Mouse (Mus musculus) hindbrain, embryonic 16.5 days (tissue): ENCODE measurements around the gene Crnkl1. TPM values are rescaled to one million over a fixed set of nuclear protein-coding genes. Genes with fewer than 3 reads are reported as not detected.

Experiments
- ATAC-seq: fragments of 200-750 bp; cut with Nextera tagmentation; 2 replicates; pipeline ENCODE4 v1.8.0; 2017; ENCODE audit warnings: moderate TSS enrichment, moderate library complexity
- H3K27ac ChIP-seq: fragments of 300-500 bp; sonication (generic); 2 replicates; pipeline ENCODE4 v1.5.1; 2014; ENCODE audit warnings: low read depth, mild to moderate bottlenecking, control low read depth, low read length, moderate library complexity
- H3K27me3 ChIP-seq: fragments of 300-500 bp; sonication (generic); replicated peaks from 2 replicates; pipeline ENCODE4 v1.6.1; 2014; ENCODE audit warnings: low read length; ENCODE audit not compliant: control insufficient read depth, insufficient read depth
- H3K36me3 ChIP-seq: fragments of 300-500 bp; sonication (generic); 2 replicates; pipeline ENCODE4 v1.6.1; 2014; ENCODE audit warnings: mild to moderate bottlenecking, low read length, moderate library complexity, mixed read lengths; ENCODE audit not compliant: control insufficient read depth, insufficient read depth
- H3K4me1 ChIP-seq: fragments of 300-500 bp; sonication (generic); 2 replicates; pipeline ENCODE4 v1.6.1; 2014; ENCODE audit warnings: low read depth, low read length; ENCODE audit not compliant: control insufficient read depth, insufficient read depth
- H3K4me2 ChIP-seq: fragments of 300-500 bp; sonication (generic); 2 replicates; pipeline ENCODE4 v1.6.1; 2014; ENCODE audit warnings: mild to moderate bottlenecking, low read length, control low read depth, moderate library complexity
- H3K4me3 ChIP-seq: fragments of 300-500 bp; sonication (generic); 2 replicates; pipeline ENCODE4 v1.5.1; 2014; ENCODE audit warnings: mild to moderate bottlenecking, low read length, control low read depth, moderate library complexity
- H3K9ac ChIP-seq: fragments of 300-500 bp; sonication (generic); 2 replicates; pipeline ENCODE4 v1.6.1; 2014; ENCODE audit warnings: low read depth, mild to moderate bottlenecking, control low read depth, low read length, moderate library complexity
- H3K9me3 ChIP-seq: fragments of 300-500 bp; sonication (generic); 2 replicates; pipeline ENCODE4 v1.6.1; 2014; ENCODE audit warnings: mild to moderate bottlenecking, low read length, moderate library complexity; ENCODE audit not compliant: control insufficient read depth
- WGBS: fragments of 180-500 bp; shearing (Covaris S2); extraction: QIAGEN DNeasy Blood & Tissue Kit; methylation state at CpG from one replicate; pipeline ENCODE4 v1.1.7; 2014; 5-methylcytosine and 5-hydroxymethylcytosine counted together
- polyA plus RNA-seq: library from polyadenylated mRNA; unstranded; fragments of >200 nt; fragmentation: Nextera tagmentation; extraction: Ambion mirVana; gene quantifications from 2 replicates; pipeline ENCODE4 v1.2.1, GENCODE M21; 2015

Crnkl1 gene
- polyA plus RNA-seq, 1 experiment from 2014 or later: 18.3 TPM

DNA sequence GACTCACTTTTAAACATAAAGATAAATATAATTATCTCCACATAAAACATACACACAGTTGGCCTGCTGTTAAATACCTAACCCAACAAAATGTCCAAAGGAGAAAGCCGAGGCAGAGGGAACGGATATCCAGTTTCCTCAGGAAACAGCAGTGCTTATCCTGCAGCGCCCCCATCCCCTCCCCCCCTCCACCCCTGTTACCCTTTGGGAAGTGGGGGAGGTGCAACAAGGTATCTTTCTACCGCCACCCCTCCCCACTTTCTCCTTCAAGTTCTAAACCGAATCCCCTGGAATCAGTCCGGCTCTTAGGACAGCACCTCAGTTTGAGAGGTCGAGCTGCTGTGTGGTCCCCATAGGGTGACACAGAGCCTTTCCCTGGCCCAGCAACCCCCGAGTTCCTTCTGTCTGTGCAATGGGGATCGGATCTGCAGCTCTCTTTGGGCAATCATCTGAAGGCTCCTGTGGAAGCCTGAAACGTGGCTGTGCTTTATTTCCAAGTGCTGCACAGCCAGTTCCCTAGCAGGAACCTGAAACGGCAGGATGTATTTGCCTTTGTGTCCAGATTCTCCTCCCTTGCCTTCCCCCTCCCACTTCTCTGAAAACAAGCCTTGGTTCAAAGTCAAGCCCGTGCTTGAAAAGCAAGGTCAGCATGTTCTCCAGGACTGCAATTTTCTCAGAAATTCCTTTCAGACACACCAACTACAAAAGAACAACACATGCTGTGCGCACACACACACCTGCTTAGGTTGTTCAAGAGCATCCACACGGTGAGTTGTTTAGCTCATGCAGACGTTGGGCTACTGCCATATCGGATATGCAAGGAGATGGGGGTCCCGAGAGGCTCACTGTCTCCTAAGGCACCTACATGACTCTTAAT lies 50.5 kb downstream of the Crnkl1 start:
- H3K4me2 ChIP-seq: no peak overlapping the region
- no peaks in the 10 kb centered on the region for H3K27me3 ChIP-seq
- no peaks in the 10 kb centered on the region for H3K9me3 ChIP-seq
- H3K4me3 ChIP-seq: no peak overlapping the region
- no peak for ATAC-seq
- no peak overlapping the region for H3K27ac ChIP-seq
- WGBS: 47% methylated on average over 17 of the region's 17 CpGs
- H3K4me1 ChIP-seq: no peaks in the 10 kb centered on the region; the same call in 1 of the 2 replicates
- peaks cover 5% of the 10 kb centered on the region; the same call in 1 of the 2 replicates for H3K36me3 ChIP-seq
- H3K9ac ChIP-seq: no peak overlapping the region

DNA sequence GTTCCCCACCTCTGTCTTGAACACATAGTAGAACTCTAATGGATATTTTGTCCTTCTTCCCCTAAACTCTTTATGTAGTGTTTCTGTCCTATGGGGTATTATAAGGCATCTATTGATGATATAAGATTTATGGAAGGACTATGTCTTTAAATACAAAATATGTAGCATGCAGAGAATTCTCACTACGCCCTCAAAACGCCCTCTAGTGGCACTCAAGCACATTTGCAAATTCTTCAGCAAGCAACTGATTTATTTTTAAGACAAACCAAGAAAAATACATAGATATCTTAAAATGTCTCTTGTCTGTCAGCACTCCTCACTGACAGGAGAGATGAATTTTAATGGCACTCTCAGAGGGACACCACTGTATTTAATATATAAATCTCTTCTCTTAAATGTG lies 52.4 kb downstream of the Crnkl1 start:
- 22% methylated on average over 2 of the region's 2 CpGs for WGBS
- no peak overlapping the region for H3K27ac ChIP-seq
- peaks cover 10% of the 10 kb centered on the region for H3K36me3 ChIP-seq
- no peaks in the 10 kb centered on the region for H3K27me3 ChIP-seq
- no peak overlapping the region for H3K9ac ChIP-seq
- H3K4me1 ChIP-seq: no peaks in the 10 kb centered on the region; the same call in 1 of the 2 replicates
- H3K4me2 ChIP-seq: no peak overlapping the region
- H3K9me3 ChIP-seq: no peaks in the 10 kb centered on the region
- no peak for ATAC-seq
- H3K4me3 ChIP-seq: no peak overlapping the region

DNA sequence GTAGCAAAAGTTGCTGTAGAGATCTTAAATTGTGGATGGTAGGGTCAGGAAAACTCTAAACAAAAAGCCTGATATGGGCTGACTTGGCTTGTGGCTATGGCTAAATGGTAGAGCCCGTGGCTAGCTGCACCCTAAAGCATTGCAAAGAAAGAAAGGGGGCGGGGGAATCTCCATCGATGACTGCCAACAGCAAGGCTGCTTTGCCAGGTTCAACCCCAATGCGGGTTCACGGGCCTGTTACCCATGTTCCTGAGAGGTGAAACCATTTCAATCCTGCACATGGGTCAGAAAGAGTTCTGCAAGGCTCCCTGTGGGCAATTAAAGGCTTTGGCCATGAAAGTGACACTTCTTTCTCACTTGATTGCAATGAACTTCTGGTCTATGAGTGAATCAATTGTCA lies 52.9 kb downstream of the Crnkl1 start:
- no peak for ATAC-seq
- H3K4me3 ChIP-seq: no peak overlapping the region
- H3K27ac ChIP-seq: no peak overlapping the region
- H3K27me3 ChIP-seq: no peaks in the 10 kb centered on the region
- H3K36me3 ChIP-seq: peaks cover 10% of the 10 kb centered on the region
- H3K9me3 ChIP-seq: no peaks in the 10 kb centered on the region
- no peak overlapping the region for H3K4me2 ChIP-seq
- WGBS: 83% methylated on average over 5 of the region's 5 CpGs
- no peak overlapping the region for H3K9ac ChIP-seq
- no peaks in the 10 kb centered on the region; the same call in 1 of the 2 replicates for H3K4me1 ChIP-seq

DNA sequence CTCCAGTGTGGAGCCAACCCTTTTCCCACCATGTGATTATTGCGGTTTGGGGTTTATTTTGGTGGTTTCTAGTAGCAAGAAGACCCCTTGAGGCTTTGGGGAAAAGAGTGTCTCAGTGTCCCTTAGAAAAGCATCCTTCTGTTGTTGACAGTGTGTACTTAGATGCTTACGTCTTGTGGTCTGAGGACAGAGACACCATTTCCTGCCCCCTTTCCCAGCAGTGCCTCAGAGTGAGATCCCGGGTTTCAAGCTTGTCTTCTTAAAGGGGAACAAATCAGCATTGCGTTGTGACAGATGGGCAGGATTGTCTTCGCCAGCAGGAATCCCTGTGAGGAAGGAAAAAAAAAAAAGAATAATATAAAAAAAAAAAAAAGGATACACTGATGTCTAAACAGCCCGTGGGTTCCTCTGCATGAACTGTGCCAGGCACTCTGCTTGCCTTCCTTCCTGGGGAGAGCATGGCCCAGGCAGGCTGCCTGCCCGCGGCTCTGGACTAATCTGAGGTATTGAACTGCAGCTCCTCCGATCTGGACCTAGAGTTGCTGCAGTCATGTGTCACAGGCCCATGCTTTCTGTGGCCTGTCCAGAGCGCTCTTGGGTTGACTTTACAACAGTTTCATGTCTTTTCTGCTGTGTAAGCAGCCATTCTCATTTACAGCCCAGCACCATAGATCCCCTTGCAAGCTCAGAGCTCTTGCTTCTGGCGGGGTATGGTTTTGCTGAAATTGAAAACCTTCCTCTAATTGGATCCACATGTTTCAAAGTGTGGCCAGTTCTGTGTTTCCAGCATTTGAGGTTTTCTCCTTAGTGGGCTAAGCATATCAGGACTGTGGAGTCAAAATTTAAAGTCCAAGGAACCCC lies 53.7 kb downstream of the Crnkl1 start:
- Histone ChIP-seq H3K4me2 (no peak overlapping the region), H3K9ac (no peak overlapping the region), H3K27ac (0 out of 2 replicates have a peak overlapping the region, but pooled peaks have one; percentile 23), H3K36me3 (peaks cover 10% of the 10 kb centered on the region), H3K4me3 (no peak overlapping the region), H3K4me1 (no peaks in the 10 kb centered on the region; the same call in 1 of the 2 replicates), H3K9me3 (no peaks in the 10 kb centered on the region), H3K27me3 (no peaks in the 10 kb centered on the region)
- WGBS: 57% methylated on average over 11 of the region's 11 CpGs
- peak; percentile 50; the same call in 1 of the 2 replicates for ATAC-seq

DNA sequence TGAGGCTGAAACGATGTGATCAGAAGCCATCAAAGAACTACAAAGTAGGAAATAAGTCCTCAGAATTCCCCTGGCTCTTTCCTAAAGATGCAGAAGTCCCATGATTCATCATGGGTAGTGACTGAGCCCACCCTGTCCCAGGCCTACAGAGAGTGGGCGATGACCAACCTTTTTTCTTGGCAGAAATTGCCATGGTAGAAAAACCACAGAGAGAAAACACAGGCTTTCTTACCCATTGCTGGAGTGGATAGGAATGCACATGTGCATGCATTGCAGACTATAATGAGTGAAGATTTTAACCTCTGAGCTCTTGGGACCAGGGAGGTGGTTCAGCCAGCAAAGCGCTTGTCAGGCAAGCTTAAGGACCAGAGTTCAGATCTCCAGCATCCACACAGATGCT lies 57.6 kb downstream of the Crnkl1 start:
- Histone ChIP-seq H3K27ac (no peak overlapping the region), H3K27me3 (no peaks in the 10 kb centered on the region), H3K4me2 (no peak overlapping the region), H3K36me3 (peaks cover 4% of the 10 kb centered on the region), H3K9me3 (no peaks in the 10 kb centered on the region), H3K4me3 (no peak overlapping the region), H3K9ac (no peak overlapping the region), H3K4me1 (no peaks in the 10 kb centered on the region; the same call in 1 of the 2 replicates)
- no peak for ATAC-seq
- 91% methylated on average over 3 of the region's 3 CpGs for WGBS

DNA sequence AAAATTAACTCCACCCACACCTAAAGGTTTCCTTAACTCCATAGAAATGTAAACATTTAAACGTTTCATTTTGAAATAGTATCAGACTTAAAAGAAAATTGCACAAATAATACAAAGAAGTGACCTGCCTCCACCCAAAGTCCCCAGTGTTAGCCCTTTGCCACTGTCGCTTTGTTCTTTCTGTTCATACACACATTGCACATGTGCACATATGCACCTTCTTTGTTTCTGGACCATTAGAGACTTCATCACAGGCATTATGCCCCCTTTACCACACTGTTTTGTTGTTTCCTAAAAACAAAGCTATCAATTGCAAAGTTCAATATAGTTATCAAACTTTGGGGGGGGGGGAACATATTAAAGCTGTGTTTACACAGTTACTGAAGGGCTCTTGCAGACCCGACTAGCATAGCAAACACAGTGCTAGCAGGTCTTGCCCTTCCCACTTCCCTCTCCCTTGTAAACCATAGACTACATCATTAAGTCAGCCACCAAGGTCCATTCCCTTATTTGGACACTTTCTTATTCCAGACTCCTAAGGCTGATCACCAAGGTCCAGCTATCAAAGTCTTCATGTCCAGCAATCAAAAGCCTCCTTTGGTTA lies 59.8 kb downstream of the Crnkl1 start:
- Histone ChIP-seq H3K27ac (no peak overlapping the region), H3K4me1 (no peaks in the 10 kb centered on the region), H3K4me3 (no peak overlapping the region), H3K9me3 (no peaks in the 10 kb centered on the region), H3K36me3 (peaks cover 4% of the 10 kb centered on the region), H3K4me2 (no peak overlapping the region), H3K27me3 (no peaks in the 10 kb centered on the region), H3K9ac (no peak overlapping the region)
- no peak for ATAC-seq
- 71% methylated on average over 3 of the region's 3 CpGs for WGBS

DNA sequence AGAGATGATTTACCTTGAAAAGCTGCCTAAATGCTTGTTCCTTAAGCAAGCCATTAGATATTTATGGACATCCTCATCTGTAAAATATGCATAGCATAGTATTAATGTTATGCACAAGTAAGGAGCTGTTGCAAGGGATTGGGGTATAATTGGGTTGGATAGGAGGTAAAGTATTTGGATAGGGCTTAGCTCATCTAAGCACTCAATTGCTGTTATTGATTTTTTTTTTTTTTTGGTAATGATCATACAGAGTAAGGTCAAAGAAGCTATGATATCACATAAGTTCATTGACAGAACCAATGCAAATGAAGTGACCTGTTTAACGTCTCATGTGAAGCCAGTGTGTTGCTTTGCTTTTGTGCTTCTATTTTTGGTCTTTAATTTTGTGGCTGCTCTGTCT lies 60.9 kb downstream of the Crnkl1 start:
- ATAC-seq: no peak
- H3K4me2 ChIP-seq: no peak overlapping the region
- no peak overlapping the region for H3K4me3 ChIP-seq
- no peaks in the 10 kb centered on the region for H3K9me3 ChIP-seq
- no peaks in the 10 kb centered on the region for H3K27me3 ChIP-seq
- no peak overlapping the region for H3K9ac ChIP-seq
- WGBS: 79% methylated on average over 1 of the region's 1 CpGs
- H3K27ac ChIP-seq: no peak overlapping the region
- peaks cover 2% of the 10 kb centered on the region for H3K36me3 ChIP-seq
- no peaks in the 10 kb centered on the region for H3K4me1 ChIP-seq

DNA sequence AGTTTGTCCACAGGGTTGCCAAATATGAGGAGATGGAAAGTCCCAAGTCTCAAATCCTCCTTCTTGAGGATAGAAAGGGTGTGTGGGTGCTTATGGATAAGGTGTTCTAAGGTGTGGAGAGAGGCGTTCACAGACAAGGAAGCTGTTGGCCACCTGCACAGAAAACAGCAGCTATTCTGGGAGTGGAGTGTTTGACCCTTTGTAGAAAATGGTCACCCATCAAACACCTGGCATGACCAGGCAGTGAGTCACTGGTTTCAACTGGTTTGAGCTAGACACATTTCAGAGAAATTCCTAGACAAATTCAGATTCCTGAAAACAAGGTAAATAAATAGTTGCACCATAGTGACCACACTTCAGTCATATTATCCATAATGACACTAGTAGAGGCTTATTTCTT lies 62.7 kb downstream of the Crnkl1 start:
- no peaks in the 10 kb centered on the region; the same call in 1 of the 2 replicates for H3K9me3 ChIP-seq
- H3K4me1 ChIP-seq: no peaks in the 10 kb centered on the region
- H3K27ac ChIP-seq: no peak overlapping the region
- H3K4me3 ChIP-seq: no peak overlapping the region
- WGBS: 94% methylated on average over 1 of the region's 1 CpGs
- 0 out of 2 replicates have a peak, but pooled peaks cover under 1% of the 10 kb centered on the region for H3K36me3 ChIP-seq
- no peaks in the 10 kb centered on the region for H3K27me3 ChIP-seq
- H3K9ac ChIP-seq: no peak overlapping the region
- no peak for ATAC-seq
- H3K4me2 ChIP-seq: no peak overlapping the region
